Mouse (Mus musculus): ENCODE data around the gene Cryzl2.

DNA sequence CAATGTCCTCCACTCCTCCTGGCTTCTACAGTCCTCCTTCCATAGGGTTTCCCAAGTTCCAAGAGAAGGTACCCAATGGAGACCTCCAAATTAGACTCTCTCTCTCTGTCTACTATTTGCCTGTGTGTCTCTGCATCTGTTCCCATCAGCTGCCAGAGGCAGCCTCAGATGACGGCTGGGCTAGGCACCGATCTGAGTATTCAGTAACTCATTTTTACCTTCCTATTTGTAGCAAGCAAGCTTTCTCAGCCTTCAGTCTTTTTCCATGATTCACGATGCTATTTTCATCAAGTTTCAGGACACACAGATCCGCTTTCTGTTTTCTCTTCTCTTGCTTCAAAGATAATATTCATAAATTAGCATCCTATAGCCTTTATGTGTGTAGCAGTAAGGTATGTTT is 25.8 kb downstream of the Cryzl2 start:
- TF ChIP-seq EP300 (IDR thresholded peaks at IDR 0.05; ENCODE audit: low read depth): no peak
- TF ChIP-seq CTCF (IDR thresholded peaks at IDR 0.05; ENCODE audit: low read depth): no peak

All from heart, postnatal 0 days (tissue).